Mouse (Mus musculus) midbrain, embryonic 10.5 days (tissue): Measurements from ENCODE around the gene Rgsl1. TPM values are rescaled to one million over a fixed set of nuclear protein-coding genes. Genes with fewer than 3 reads are reported as not detected.
A peak's percentile ranks its signal among the peaks of the same experiment; 100 is the strongest.

Experiments used
- DNase-seq: peaks from one replicate; pipeline ENCODE4 v3.0.0-alpha.2; 2017; ENCODE audit warnings: low spot score
- H3K27ac ChIP-seq: fragments of 300-500 bp; sonication (generic); replicated peaks from 2 replicates; pipeline ENCODE4 v1.5.1; 2016; ENCODE audit warnings: mild to moderate bottlenecking
- H3K27me3 ChIP-seq: fragments of 300-500 bp; sonication (generic); 2 replicates; pipeline ENCODE4 v1.6.1; 2016; ENCODE audit warnings: low read depth, mild to moderate bottlenecking; ENCODE audit not compliant: poor library complexity, severe bottlenecking
- H3K36me3 ChIP-seq: fragments of 300-500 bp; sonication (generic); 2 replicates; pipeline ENCODE4 v1.6.1; 2016; ENCODE audit warnings: mild to moderate bottlenecking, moderate library complexity
- H3K4me1 ChIP-seq: fragments of 300-500 bp; sonication (generic); 2 replicates; pipeline ENCODE4 v1.6.1; 2016
- H3K4me3 ChIP-seq: fragments of 300-500 bp; sonication (generic); 2 replicates; pipeline ENCODE4 v1.5.1; 2016; ENCODE audit warnings: mild to moderate bottlenecking, moderate library complexity
- H3K9me3 ChIP-seq: fragments of 300-500 bp; sonication (generic); replicated peaks from 2 replicates; pipeline ENCODE4 v1.6.1; 2016; ENCODE audit warnings: mild to moderate bottlenecking
- WGBS: fragments of 180-500 bp; shearing (Covaris S2); methylation state at CpG from one replicate; pipeline ENCODE4 v1.1.7; 2016; 5-methylcytosine and 5-hydroxymethylcytosine counted together
- polyA plus RNA-seq: library from polyadenylated mRNA; unstranded; fragments of >200 nt; fragmentation: Nextera tagmentation; extraction: Ambion mirVana; gene quantifications from 2 replicates; pipeline ENCODE4 v1.2.1, GENCODE M21; 2016

The Rgsl1 gene
- polyA plus RNA-seq, 1 experiment from 2014 or later, result not detected

- no peaks in the 10 kb centered on the region for H3K9me3 ChIP-seq
- H3K4me3 ChIP-seq, result no peak overlapping the region
- WGBS, result 84% methylated on average over 4 of the region's 4 CpGs
- no peak overlapping the region for H3K27ac ChIP-seq
- H3K27me3 ChIP-seq, result peaks cover 57% of the 10 kb centered on the region
- no peaks in the 10 kb centered on the region for H3K36me3 ChIP-seq
- peaks cover 64% of the 10 kb centered on the region for H3K4me1 ChIP-seq
- no peak for DNase-seq
Observed at GRCm38 (mm10) chr1:153734866-153735265, 109.1 kb downstream of the Rgsl1 start.

DNA sequence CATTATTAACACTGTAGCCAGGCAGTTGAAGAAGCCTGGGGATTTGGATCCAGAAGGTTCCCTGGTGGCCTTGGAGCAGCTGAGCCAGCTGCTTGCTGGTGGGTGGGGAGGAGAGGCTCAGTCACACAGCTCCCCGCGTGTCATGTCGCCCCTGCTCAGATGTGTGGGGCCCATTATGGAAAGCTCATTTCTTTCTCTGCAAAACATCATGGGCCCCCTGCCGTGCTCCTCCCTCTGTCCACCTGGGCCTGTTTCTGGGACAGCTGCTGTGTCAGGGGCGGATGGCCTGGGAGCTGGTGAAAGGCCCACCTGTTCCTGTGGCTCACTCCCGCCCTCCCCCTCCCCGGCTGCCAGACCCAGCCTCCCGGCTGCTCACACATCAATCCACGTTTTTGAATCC is 110.8 kb downstream of the Rgsl1 start:
- H3K9me3 ChIP-seq, result no peaks in the 10 kb centered on the region
- H3K4me1 ChIP-seq, result peaks cover 52% of the 10 kb centered on the region
- H3K4me3 ChIP-seq, result no peak overlapping the region
- peaks cover 40% of the 10 kb centered on the region for H3K27me3 ChIP-seq
- WGBS, result 44% methylated on average over 9 of the region's 9 CpGs
- no peak for DNase-seq
- no peaks in the 10 kb centered on the region for H3K36me3 ChIP-seq
- H3K27ac ChIP-seq, result peak overlapping the region; percentile 52

DNA sequence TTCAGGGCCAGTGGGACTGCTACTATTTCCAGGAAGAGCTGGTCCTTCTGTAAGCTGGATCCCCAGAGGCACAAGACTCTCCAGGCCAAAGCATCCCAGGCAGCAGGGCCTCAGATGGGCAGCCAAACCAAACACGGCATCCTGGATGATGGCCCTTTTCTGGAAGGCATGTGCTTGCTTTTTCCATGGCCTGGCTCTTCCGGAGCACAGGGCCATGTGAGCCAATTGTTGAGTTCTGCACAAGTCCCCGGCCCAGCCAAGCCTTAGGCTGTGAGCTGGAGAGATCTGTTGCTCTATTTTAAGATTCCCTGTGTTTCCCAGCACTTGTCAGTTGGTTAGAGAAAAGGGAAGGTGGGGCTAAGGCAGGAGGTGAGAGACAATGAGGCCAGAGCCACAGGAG is 113.3 kb downstream of the Rgsl1 start:
- 65% methylated on average over 3 of the region's 3 CpGs for WGBS
- Histone ChIP-seq H3K4me1 (peaks cover 27% of the 10 kb centered on the region), H3K4me3 (no peak overlapping the region), H3K36me3 (no peaks in the 10 kb centered on the region), H3K27me3 (peaks cover 30% of the 10 kb centered on the region), H3K9me3 (no peaks in the 10 kb centered on the region), H3K27ac (peak overlapping the region; percentile 43; the same call in 1 of the 2 replicates)
- DNase-seq, result no peak

- H3K4me1 ChIP-seq, result peaks cover 23% of the 10 kb centered on the region
- no peak overlapping the region for H3K27ac ChIP-seq
- no peaks in the 10 kb centered on the region for H3K36me3 ChIP-seq
- no peaks in the 10 kb centered on the region for H3K9me3 ChIP-seq
- H3K27me3 ChIP-seq, result peaks cover 22% of the 10 kb centered on the region
- no peak overlapping the region for H3K4me3 ChIP-seq
- no peak for DNase-seq
- 67% methylated on average over 2 of the region's 2 CpGs for whole genome bisulfite sequencing
Observed at GRCm38 (mm10) chr1:153729806-153730205, 114.1 kb downstream of the Rgsl1 start.

Other genes starting within 250 kb of the Rgsl1 start
- 8.3 and 15.1 TPM in 2 replicates for gene Rgs8, start 191.1 kb downstream of the Rgsl1 start, polyA plus RNA-seq
- 31.8 and 39.0 TPM in 2 replicates for gene Rgs16, start 103.8 kb downstream of the Rgsl1 start, polyA plus RNA-seq
- gene Rnasel, start 94.7 kb downstream of the Rgsl1 start, polyA plus RNA-seq, result 10.1 and 20.3 TPM in 2 replicates
- gene Teddm1b, start 30.2 kb upstream of the Rgsl1 start, polyA plus RNA-seq, result 0.49 and 0.83 TPM in 2 replicates
- gene Teddm1a, start 47.6 kb upstream of the Rgsl1 start, polyA plus RNA-seq, result not detected in 2 replicates
- 130 and 133 TPM in 2 replicates for gene Glul, start 55.8 kb upstream of the Rgsl1 start, polyA plus RNA-seq
- 0.39 and 0.42 TPM in 2 replicates for gene Teddm2, start 56.1 kb upstream of the Rgsl1 start, polyA plus RNA-seq